Mouse (Mus musculus) lung, postnatal 0 days (tissue): ENCODE results near the gene Wdtc1. TPM values are rescaled to one million over a fixed set of nuclear protein-coding genes. Genes with fewer than 3 reads are reported as not detected.
A peak's percentile ranks its signal among the peaks of the same experiment; 100 is the strongest.

Source experiments
- ATAC-seq: fragments of 200-750 bp; cut with Nextera tagmentation; 2 replicates; pipeline ENCODE4 v1.8.0; 2017; ENCODE audit warnings: moderate library complexity
- DNase-seq: peaks from one replicate; pipeline ENCODE4 v3.0.0-alpha.2; 2016; ENCODE audit warnings: low spot score
- H3K27ac ChIP-seq: fragments of 300-500 bp; sonication (generic); 2 replicates; pipeline ENCODE4 v1.5.1; 2014; ENCODE audit warnings: antibody characterized with exemption, mild to moderate bottlenecking, low read length, mixed read lengths
- H3K27me3 ChIP-seq: fragments of 300-500 bp; sonication (generic); replicated peaks from 2 replicates; pipeline ENCODE4 v1.6.1; 2014; ENCODE audit warnings: low read length, mixed read lengths; ENCODE audit not compliant: insufficient read depth
- H3K36me3 ChIP-seq: fragments of 300-500 bp; sonication (generic); 2 replicates; pipeline ENCODE4 v1.6.1; 2014; ENCODE audit warnings: low read length, mixed read lengths; ENCODE audit not compliant: insufficient read depth
- H3K4me1 ChIP-seq: fragments of 300-500 bp; sonication (generic); 2 replicates; pipeline ENCODE4 v1.6.1; 2014; ENCODE audit warnings: antibody characterized with exemption, low read depth, low read length, mixed read lengths; ENCODE audit not compliant: insufficient read depth
- H3K4me2 ChIP-seq: fragments of 300-500 bp; sonication (generic); replicated peaks from 2 replicates; pipeline ENCODE4 v1.6.1; 2014; ENCODE audit warnings: low read depth, mild to moderate bottlenecking, low read length, moderate library complexity, mixed read lengths
- H3K4me3 ChIP-seq: fragments of 300-500 bp; sonication (generic); 2 replicates; pipeline ENCODE4 v1.5.1; 2014; ENCODE audit warnings: low read depth, low read length
- H3K9ac ChIP-seq: fragments of 300-500 bp; sonication (generic); replicated peaks from 2 replicates; pipeline ENCODE4 v1.6.1; 2014; ENCODE audit warnings: low read depth, mild to moderate bottlenecking
- H3K9me3 ChIP-seq: fragments of 300-500 bp; sonication (generic); 2 replicates; pipeline ENCODE4 v1.6.1; 2016; ENCODE audit warnings: low read length, mixed read lengths
- CTCF ChIP-seq: IDR thresholded peaks from 2 replicates; pipeline ENCODE4 v1.5.1; 2016; ENCODE audit warnings: antibody characterized with exemption, mild to moderate bottlenecking
- EP300 ChIP-seq: IDR thresholded peaks from 2 replicates; pipeline ENCODE4 v1.6.1; 2016; ENCODE audit warnings: antibody characterized with exemption, mild to moderate bottlenecking, control low read depth
- WGBS: fragments of 180-500 bp; shearing (Covaris S2); extraction: QIAGEN DNeasy Blood & Tissue Kit; methylation state at CpG from one replicate; pipeline ENCODE4 v1.1.7; 2014; 5-methylcytosine and 5-hydroxymethylcytosine counted together
- microRNA-seq: library from miRNA; unstranded; fragments of <30 nt; microRNA quantifications from one replicate; pipeline ENCODE4, GENCODE M21; 2016
- polyA plus RNA-seq: library from polyadenylated mRNA; unstranded; fragments of >200 nt; fragmentation: Nextera tagmentation; extraction: Ambion mirVana; gene quantifications from 2 replicates; pipeline ENCODE4 v1.2.1, GENCODE M21; 2015

The Wdtc1 gene
- polyA plus RNA-seq, 1 experiment from 2014 or later: 9.9 TPM

- H3K27ac ChIP-seq: peak overlapping the region; percentile 99; the same call in 1 of the 2 replicates
- H3K9ac ChIP-seq: no peak overlapping the region
- peak overlapping the region; percentile 96; the same call in 1 of the 2 replicates for H3K4me2 ChIP-seq
- DNase-seq (no peak), ATAC-seq (no peak)
- H3K4me3 ChIP-seq: 0 out of 2 replicates have a peak overlapping the region, but pooled peaks have one; percentile 77
- TF ChIP-seq EP300: no peak
- TF ChIP-seq CTCF: no peak
- peaks cover 5% of the 10 kb centered on the region; the same call in 1 of the 2 replicates for H3K4me1 ChIP-seq
- 59% methylated on average over 9 of the region's 9 CpGs for WGBS
- H3K9me3 ChIP-seq: no peaks in the 10 kb centered on the region
- H3K36me3 ChIP-seq: no peaks in the 10 kb centered on the region
- H3K27me3 ChIP-seq: no peaks in the 10 kb centered on the region
Observed at GRCm38 (mm10) chr4:133242710-133243109, 110.6 kb downstream of the Wdtc1 start.

Small RNA genes within 50 kb of the gene (microRNA-seq; reads per million reads assigned to microRNA genes)
- not detected for gene Mir5122

Other genes with a start within 250 kb of the Wdtc1 start
- gene Wasf2, start 223.0 kb downstream of the Wdtc1 start, polyA plus RNA-seq: 149 and 153 TPM in 2 replicates
- 8.7 and 10.3 TPM in 2 replicates for gene Cd164l2, start 141.3 kb downstream of the Wdtc1 start, polyA plus RNA-seq
- gene Gpr3, start 140.9 kb downstream of the Wdtc1 start, polyA plus RNA-seq: not detected in 2 replicates
- gene Map3k6, start 112.7 kb downstream of the Wdtc1 start, polyA plus RNA-seq: 7.8 and 18.7 TPM in 2 replicates
- gene Sytl1, start 90.4 kb downstream of the Wdtc1 start, polyA plus RNA-seq: 3.1 and 3.3 TPM in 2 replicates
- 47.2 and 58.1 TPM in 2 replicates for gene Tmem222, start 75.7 kb downstream of the Wdtc1 start, polyA plus RNA-seq
- gene Slc9a1, start 16.2 kb upstream of the Wdtc1 start, polyA plus RNA-seq: 5.4 and 6.0 TPM in 2 replicates
- gene Tent5b, start 126.7 kb upstream of the Wdtc1 start, polyA plus RNA-seq: 11.0 and 19.1 TPM in 2 replicates
- gene Trnp1, start 145.1 kb upstream of the Wdtc1 start, polyA plus RNA-seq: 1.1 and 1.4 TPM in 2 replicates
- 24.8 TPM in 2 replicates for gene Kdf1, start 165.5 kb upstream of the Wdtc1 start, polyA plus RNA-seq
- gene Nudc, start 192.5 kb upstream of the Wdtc1 start, polyA plus RNA-seq: 130 and 154 TPM in 2 replicates
- gene Nr0b2, start 199.9 kb upstream of the Wdtc1 start, polyA plus RNA-seq: 0.37 and 0.39 TPM in 2 replicates
- gene Gpatch3, start 221.3 kb upstream of the Wdtc1 start, polyA plus RNA-seq: 6.7 and 7.1 TPM in 2 replicates
- 15.8 and 17.6 TPM in 2 replicates for gene Gpn2, start 230.9 kb upstream of the Wdtc1 start, polyA plus RNA-seq
- 23.7 and 32.4 TPM in 2 replicates for gene Sfn, start 248.7 kb upstream of the Wdtc1 start, polyA plus RNA-seq